In genomic region chr17:13898838-13899237, GRCm38 (mm10) we compare ENCODE assay signal across 40 mouse cellular contexts. TPM values are rescaled to one million over a fixed set of nuclear protein-coding genes. Genes with fewer than 3 reads are reported as not detected.
A peak's percentile ranks its signal among the peaks of the same experiment; 100 is the strongest.
DNase-seq lines count a peak whose midpoint lies in the region; ATAC-seq and TF ChIP-seq lines count a peak whose summit lies in the region.
"Had no signal": no experiment of that assay in that cellular context is flagged by ENCODE, and none has a peak within 500 bp of the region (broad histone marks: within the 10 kb centered on the region; RNA-seq: fewer than 3 reads in every experiment).

No protein-coding gene starts in this region.

- H3K4me1 ChIP-seq in kidney, embryonic 16.5 days (ENCODE audit: insufficient read depth, low read length) = no peaks in the 10 kb centered on the region
- peaks cover 12% of the 10 kb centered on the region for H3K4me1 ChIP-seq in brown adipose tissue, adult 24 weeks (ENCODE audit: control insufficient read depth, insufficient read depth, insufficient read length, low read length)
- no peaks in the 10 kb centered on the region for H3K4me1 ChIP-seq in midbrain, embryonic 16.5 days (ENCODE audit: control insufficient read depth, insufficient read depth, low read length)
- H3K4me1 ChIP-seq: embryonic facial prominence, embryonic 13.5 days; forebrain, embryonic 10.5 days; liver, embryonic 13.5 days; megakaryocyte, embryonic 14.5 days; stomach, embryonic 15.5 days had no signal

- no peak overlapping the region for H3K4me2 ChIP-seq in kidney, embryonic 16.5 days (replicated peaks; ENCODE audit: low read depth, low read length)
- no peak overlapping the region for H3K4me2 ChIP-seq in midbrain, embryonic 16.5 days (ENCODE audit: low read length)
- H3K4me2 ChIP-seq: embryonic facial prominence, embryonic 13.5 days; heart, embryonic 12.5 days; limb, embryonic 15.5 days; liver, embryonic 13.5 days; stomach, embryonic 15.5 days had no signal

- DNase-seq in gastrocnemius, adult 2 months = no peak
- DNase-seq in gastrocnemius, postnatal 25 days = no peak
- no peak for DNase-seq in kidney, postnatal 10 days
- DNase-seq in adrenal gland, postnatal 14 days = no peak
- DNase-seq: cerebellum, adult 11 months; cerebellum, adult 9-10 months; cerebellum, postnatal 36 days; forebrain, postnatal 0 days; gastrocnemius, postnatal 10 days; kidney, adult 9 months; kidney, postnatal 4 days; liver, embryonic 13.5 days; lung, adult 18-20 months; lung, postnatal 4 days; retina, postnatal 1 day; right cerebral cortex, postnatal 14 days; thymus, postnatal 14 days had no signal

- H3K27ac ChIP-seq in gastrocnemius, adult 2 months = peak overlapping the region; percentile 49
- H3K27ac ChIP-seq in kidney, embryonic 16.5 days (ENCODE audit: low read length) = no peak overlapping the region
- H3K27ac ChIP-seq in brown adipose tissue, adult 24 weeks (replicated peaks; ENCODE audit: low read depth, low read length) = peak overlapping the region; percentile 58
- no peak overlapping the region for H3K27ac ChIP-seq in midbrain, embryonic 16.5 days (ENCODE audit: low read length)
- H3K27ac ChIP-seq: embryonic facial prominence, embryonic 13.5 days; forebrain, embryonic 10.5 days; liver, embryonic 13.5 days; stomach, embryonic 15.5 days had no signal

- no peaks in the 10 kb centered on the region for H3K9me3 ChIP-seq in kidney, embryonic 16.5 days (ENCODE audit: low read length)
- H3K9me3 ChIP-seq in midbrain, embryonic 16.5 days (replicated peaks; ENCODE audit: control insufficient read depth, low read length, poor library complexity, severe bottlenecking) = no peaks in the 10 kb centered on the region
- H3K9me3 ChIP-seq: embryonic facial prominence, embryonic 13.5 days; forebrain, embryonic 10.5 days; heart, embryonic 12.5 days; limb, embryonic 15.5 days; liver, embryonic 13.5 days; megakaryocyte, embryonic 14.5 days; stomach, embryonic 15.5 days had no signal

- H3K4me3 ChIP-seq in gastrocnemius, adult 2 months = no peak overlapping the region; the same call in 1 of the 2 replicates
- no peak overlapping the region for H3K4me3 ChIP-seq in kidney, embryonic 16.5 days (ENCODE audit: low read length)
- H3K4me3 ChIP-seq in brown adipose tissue, adult 24 weeks (ENCODE audit: insufficient read depth, low read depth, low read length) = no peak overlapping the region
- H3K4me3 ChIP-seq in midbrain, embryonic 16.5 days (ENCODE audit: low read depth, low read length) = no peak overlapping the region
- H3K4me3 ChIP-seq: embryonic facial prominence, embryonic 13.5 days; forebrain, embryonic 10.5 days; heart, embryonic 12.5 days; limb, embryonic 15.5 days; liver, embryonic 13.5 days; megakaryocyte, embryonic 14.5 days; stomach, embryonic 15.5 days had no signal

- no peak for TF ChIP-seq CTCF in gastrocnemius, adult 2 months (IDR thresholded peaks at IDR 0.05)

- H3K27me3 ChIP-seq in kidney, embryonic 16.5 days (ENCODE audit: insufficient read depth, low read length) = no peaks in the 10 kb centered on the region
- H3K27me3 ChIP-seq in midbrain, embryonic 16.5 days (ENCODE audit: control insufficient read depth, insufficient read depth, low read depth, low read length) = no peaks in the 10 kb centered on the region
- H3K27me3 ChIP-seq: embryonic facial prominence, embryonic 13.5 days; heart, embryonic 12.5 days; limb, embryonic 15.5 days; liver, embryonic 13.5 days; megakaryocyte, embryonic 14.5 days; stomach, embryonic 15.5 days had no signal

- H3K9ac ChIP-seq in kidney, embryonic 16.5 days (replicated peaks; ENCODE audit: low read length) = no peak overlapping the region
- H3K9ac ChIP-seq in midbrain, embryonic 16.5 days (ENCODE audit: low read depth, low read length) = no peak overlapping the region
- H3K9ac ChIP-seq: embryonic facial prominence, embryonic 13.5 days; forebrain, postnatal 0 days; heart, embryonic 12.5 days; limb, embryonic 15.5 days; liver, embryonic 13.5 days; stomach, embryonic 15.5 days had no signal

- 0 out of 2 replicates have a peak, but pooled peaks have one; percentile 23 for ATAC-seq in kidney, embryonic 16.5 days (ENCODE audit: low FRiP score, low TSS enrichment)
- ATAC-seq in midbrain, embryonic 16.5 days = 0 out of 2 replicates have a peak, but pooled peaks have one; percentile 45
- ATAC-seq: CD4-positive, CD25-positive, alpha-beta regulatory T cell, adult 4 months; forebrain, postnatal 0 days; intestine, postnatal 0 days; lung, postnatal 0 days had no signal

- intact Hi-C loops in gastrocnemius, adult 2 months (cut with DNase I) = no loop called here

- 85% methylated on average over 17 of the region's 17 CpGs for WGBS in kidney, embryonic 16.5 days
- 94% methylated on average over 17 of the region's 17 CpGs for WGBS in midbrain, embryonic 16.5 days

- peaks cover 35% of the 10 kb centered on the region for H3K36me3 ChIP-seq in kidney, embryonic 16.5 days (ENCODE audit: insufficient read depth, low read length)
- peaks cover 29% of the 10 kb centered on the region for H3K36me3 ChIP-seq in midbrain, embryonic 16.5 days (ENCODE audit: control insufficient read depth, insufficient read depth, low read length)

RNA-seq across cellular contexts. Expression of gene Gm7168, which starts 49.3 kb away (rescaled TPM):
- total RNA-seq in gastrocnemius, adult 2 months (2021) = not detected
- not detected for total RNA-seq in gastrocnemius, postnatal 25 days (2021)
- polyA plus RNA-seq in kidney, embryonic 16.5 days (2015; fragmentation: Nextera tagmentation; extraction: Ambion mirVana) = not detected in 2 replicates
- polyA plus RNA-seq in brown adipose tissue, adult 24 weeks (2012; ENCODE audit: insufficient read depth, insufficient read length, missing spikeins) = not detected in 2 replicates
- polyA plus RNA-seq in midbrain, embryonic 16.5 days (2015; fragmentation: Nextera tagmentation; extraction: Ambion mirVana) = not detected in 2 replicates
- not detected in 2 replicates for total RNA-seq in adrenal gland, postnatal 14 days (2021)
- total RNA-seq: adrenal gland, adult 18-20 months; forebrain, postnatal 0 days; gastrocnemius, postnatal 10 days; granulocyte monocyte progenitor cell, adult 5-6 weeks; hematopoietic stem cell, adult 5-6 weeks; layer of hippocampus, adult 8-10 months; layer of hippocampus, postnatal 25 days; left cerebral cortex, adult 8-10 months; left cerebral cortex, postnatal 36 days; monocyte, adult 5-6 weeks had no signal
- polyA plus RNA-seq: CD4-positive, CD25-positive, alpha-beta regulatory T cell, adult 4 months; embryonic facial prominence, embryonic 13.5 days; forebrain, embryonic 10.5 days; forebrain, postnatal 0 days; heart, embryonic 12.5 days; heart, postnatal 0 days; intestine, postnatal 0 days; limb, embryonic 15.5 days; liver, embryonic 13.5 days; lung, postnatal 0 days; neural tube, embryonic 14.5 days; stomach, embryonic 15.5 days; urinary bladder, adult 2 months had no signal

Comparison
In these comparisons a context has a peak if more than half of its experiments do, and no peak if none do; other contexts are left out.
1. H3K27ac ChIP-seq: peak in gastrocnemius, adult 2 months (single experiment) and brown adipose tissue, adult 24 weeks (single experiment); none in kidney, embryonic 16.5 days (single experiment) and midbrain, embryonic 16.5 days (single experiment).